7 mouse cellular contexts compared by ENCODE assay signal in the genomic region with DNA sequence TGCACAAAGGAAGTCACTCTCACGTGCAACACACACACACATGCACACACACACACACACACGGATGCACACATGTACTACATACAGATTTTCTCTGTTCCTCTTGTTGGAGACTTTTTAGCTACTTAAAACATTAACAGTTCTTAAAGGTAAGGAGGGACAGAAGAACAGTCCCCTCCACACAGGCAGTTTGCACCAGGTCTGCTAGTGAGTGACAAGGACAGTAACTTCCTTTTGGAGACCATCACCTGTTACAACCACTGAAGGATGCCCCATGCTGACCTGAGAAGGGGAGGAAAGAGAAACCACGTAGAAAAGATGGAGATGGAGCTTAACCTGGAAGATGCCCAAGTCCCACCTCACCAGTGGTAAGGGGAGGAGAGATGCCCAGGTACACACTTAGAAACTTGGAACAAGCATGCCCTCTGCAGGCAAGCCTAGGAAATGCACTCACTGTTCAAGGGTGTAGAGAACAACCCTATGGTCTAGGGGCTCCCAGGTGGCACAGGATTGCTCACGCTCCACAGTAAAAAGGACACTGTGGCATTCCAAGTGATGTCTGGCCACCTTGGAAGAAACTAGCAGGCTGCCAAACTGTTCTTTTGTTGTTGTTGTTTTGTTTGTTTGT. TPM values are rescaled to one million over a fixed set of nuclear protein-coding genes. Genes with fewer than 3 reads are reported as not detected.
DNase-seq lines count a peak whose midpoint lies in the region; ATAC-seq and TF ChIP-seq lines count a peak whose summit lies in the region.

No protein-coding gene starts in this region.

- H3K9ac ChIP-seq in intestine, embryonic 16.5 days (ENCODE audit: low read depth, low read length), result no peak overlapping the region
- H3K9ac ChIP-seq in midbrain, embryonic 13.5 days (replicated peaks), result no peak overlapping the region

- H3K4me2 ChIP-seq in intestine, embryonic 16.5 days (ENCODE audit: low read depth, low read length), result no peak overlapping the region
- H3K4me2 ChIP-seq in midbrain, embryonic 13.5 days (replicated peaks), result no peak overlapping the region

- WGBS in intestine, embryonic 16.5 days, result 59% methylated on average over 4 of the region's 4 CpGs
- 62% methylated on average over 4 of the region's 4 CpGs for WGBS in midbrain, embryonic 13.5 days
- WGBS in small intestine, adult 2 months, result 57% methylated on average over 4 of the region's 4 CpGs

- no peaks in the 10 kb centered on the region for H3K4me1 ChIP-seq in intestine, embryonic 16.5 days (ENCODE audit: control insufficient read depth, insufficient read depth, low read length)
- H3K4me1 ChIP-seq in midbrain, embryonic 13.5 days (replicated peaks), result no peaks in the 10 kb centered on the region
- H3K4me1 ChIP-seq in small intestine, adult 2 months (ENCODE audit: control insufficient read depth, insufficient read depth, insufficient read length, low read length), result no peaks in the 10 kb centered on the region

- peak; percentile 91; the same call in 1 of the 2 replicates for TF ChIP-seq CTCF in small intestine, adult 2 months (IDR thresholded peaks at IDR 0.05; ENCODE audit: extremely low read depth, insufficient read length, insufficient replicate concordance, low read depth, low read length)

- no peaks in the 10 kb centered on the region for H3K36me3 ChIP-seq in intestine, embryonic 16.5 days (ENCODE audit: control insufficient read depth, insufficient read depth, low read length)
- H3K36me3 ChIP-seq in midbrain, embryonic 13.5 days, result no peaks in the 10 kb centered on the region
- H3K36me3 ChIP-seq in small intestine, adult 2 months (ENCODE audit: control insufficient read depth, insufficient read depth, low read length), result no peaks in the 10 kb centered on the region

- DNase-seq in WW6 (ENCODE audit: low read depth, low spot score), result peak; percentile 38
- DNase-seq in cerebellum, adult 9-11 months, result peak; percentile 66
- DNase-seq in frontal cortex, postnatal 14 days (ENCODE audit: low spot score in 2 of 2), result peak; percentile 52 to 75
- DNase-seq in left cerebral cortex, postnatal 25 days (ENCODE audit: low spot score in 2 of 2), result peak; percentile 69 to 71

- no peak overlapping the region for H3K4me3 ChIP-seq in intestine, embryonic 16.5 days (ENCODE audit: low read length)
- H3K4me3 ChIP-seq in midbrain, embryonic 13.5 days (replicated peaks), result no peak overlapping the region
- no peak overlapping the region for H3K4me3 ChIP-seq in small intestine, adult 2 months (ENCODE audit: low read depth, low read length)

- intact Hi-C loops in left cerebral cortex, postnatal 25 days (cut with DNase I), result loop anchor here (1.0 to 10.0 kb wide), 4 partner anchors 353 to 493 kb away; no protein-coding TSS in a partner anchor

- no peaks in the 10 kb centered on the region for H3K9me3 ChIP-seq in intestine, embryonic 16.5 days (ENCODE audit: control insufficient read depth, low read length)
- no peaks in the 10 kb centered on the region for H3K9me3 ChIP-seq in midbrain, embryonic 13.5 days

- ATAC-seq in intestine, embryonic 16.5 days, result peak; percentile 42; the same call in 1 of the 2 replicates
- peak; percentile 88 for ATAC-seq in midbrain, embryonic 13.5 days

- no peaks in the 10 kb centered on the region for H3K27me3 ChIP-seq in intestine, embryonic 16.5 days (replicated peaks; ENCODE audit: control insufficient read depth, insufficient read depth, low read length)
- no peaks in the 10 kb centered on the region for H3K27me3 ChIP-seq in midbrain, embryonic 13.5 days
- no peaks in the 10 kb centered on the region for H3K27me3 ChIP-seq in small intestine, adult 2 months (ENCODE audit: control insufficient read depth, insufficient read depth, low read length)

- TF ChIP-seq POLR2A in small intestine, adult 2 months (IDR thresholded peaks at IDR 0.05; ENCODE audit: low read depth, low read length), result no peak

- H3K27ac ChIP-seq in intestine, embryonic 16.5 days (ENCODE audit: low read length), result no peak overlapping the region
- no peak overlapping the region for H3K27ac ChIP-seq in midbrain, embryonic 13.5 days
- H3K27ac ChIP-seq in small intestine, adult 2 months (ENCODE audit: insufficient read depth, low read depth, low read length), result no peak overlapping the region

RNA-seq across cellular contexts. Expression of a gene that starts 39.2 kb away (rescaled TPM):
- polyA plus RNA-seq in intestine, embryonic 16.5 days (2015; fragmentation: Nextera tagmentation; extraction: Ambion mirVana), result 24.9 and 27.4 TPM in 2 replicates
- 10 to 100 TPM; 55.7 to 64.4 TPM for total RNA-seq in left cerebral cortex, postnatal 25 days (2021)
- 9.0 and 11.1 TPM in 2 replicates for polyA plus RNA-seq in midbrain, embryonic 13.5 days (2015; fragmentation: Nextera tagmentation; extraction: Ambion mirVana)
- 108 and 114 TPM in 2 replicates for polyA plus RNA-seq in small intestine, adult 2 months (2012; rRNA removed)
